Mouse (Mus musculus): ENCODE results near the gene Msh3. TPM values are rescaled to one million over a fixed set of nuclear protein-coding genes. Genes with fewer than 3 reads are reported as not detected.

Msh3 gene
- polyA plus RNA-seq (2015; fragmentation: Nextera tagmentation; extraction: Ambion mirVana): 11.1 and 20.8 TPM in 2 replicates

DNA sequence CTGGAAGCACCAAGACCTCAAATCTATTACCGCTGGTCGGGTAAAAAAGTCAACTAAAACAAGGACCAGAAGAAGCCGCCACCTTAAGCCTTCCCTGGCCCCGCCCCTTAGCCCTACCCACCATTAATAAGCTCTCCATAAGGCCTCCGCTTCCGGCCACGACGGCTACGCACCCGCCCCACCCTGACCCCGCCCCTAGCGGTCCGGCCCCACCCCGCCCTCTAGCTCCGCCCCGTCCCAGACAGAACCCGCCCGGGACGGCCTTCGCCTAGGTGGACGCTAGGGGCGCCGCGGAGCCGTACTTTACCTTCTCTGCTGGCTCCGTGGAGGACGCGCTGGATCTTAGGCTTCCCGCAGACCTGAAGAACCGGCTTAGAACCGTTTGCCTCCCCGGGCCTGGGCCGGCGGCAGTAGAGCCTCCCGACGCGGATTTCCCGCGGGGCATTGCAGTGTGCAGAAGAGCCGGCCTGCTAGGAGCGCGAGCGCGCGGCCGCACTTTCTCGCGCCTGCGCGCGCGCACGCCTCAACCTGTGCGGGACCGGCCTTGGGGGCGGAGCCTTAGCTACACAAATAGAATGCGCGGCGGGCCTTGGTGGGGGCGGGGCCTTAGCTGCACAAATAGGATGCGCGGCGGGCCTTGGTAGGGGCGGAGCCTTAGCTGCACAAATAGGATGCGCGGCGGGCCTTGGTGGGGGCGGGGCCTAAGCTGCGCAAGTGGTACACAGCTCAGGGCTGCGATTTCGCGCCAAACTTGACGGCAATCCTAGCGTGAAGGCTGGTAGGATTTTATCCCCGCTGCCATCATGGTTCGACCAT is at the start of gene Msh3, which contains the start of gene Dhfr:
Gene Msh3, minus strand, starts transcription at position 548 of the 816 bp plus-strand sequence.
Gene Dhfr, plus strand, starts transcription at position 271 of the 816 bp plus-strand sequence.

DNA sequence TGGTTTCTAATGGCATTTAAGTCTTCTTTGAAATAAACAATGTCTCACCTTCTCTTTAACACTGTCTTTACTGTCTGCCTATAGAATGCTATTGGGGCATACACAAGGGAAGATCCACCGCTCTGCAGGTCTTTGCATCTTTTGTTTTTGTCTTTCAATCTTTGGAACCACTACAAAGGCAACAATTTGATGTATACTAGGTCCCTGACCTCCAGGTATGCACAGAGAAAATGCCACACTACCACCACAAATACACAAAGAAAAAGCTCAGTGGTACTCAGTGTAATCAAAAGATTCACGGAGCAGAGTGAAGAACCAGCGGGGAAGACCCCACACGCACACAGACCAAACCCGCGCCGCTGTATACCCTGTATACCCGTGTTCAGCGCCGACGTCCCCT is 49.1 kb downstream of the Msh3 start, which contains the start of gene Gm20379:
Gene Gm20379, plus strand, starts transcription at position 301 of the 400 bp plus-strand sequence.

Other genes with a start within 250 kb of the Msh3 start
- gene Rasgrf2, start 223.3 kb downstream of the Msh3 start, polyA plus RNA-seq (2015; fragmentation: Nextera tagmentation; extraction: Ambion mirVana): 1.4 and 2.6 TPM in 2 replicates
- 0.47 and 0.95 TPM in 2 replicates for gene Gm20379, start 49.0 kb downstream of the Msh3 start, polyA plus RNA-seq (2015; fragmentation: Nextera tagmentation; extraction: Ambion mirVana)
- 10.2 and 12.1 TPM in 2 replicates for gene Dhfr, start 277 bp downstream of the Msh3 start, polyA plus RNA-seq (2015; fragmentation: Nextera tagmentation; extraction: Ambion mirVana)
- gene Ankrd34b, start 70.9 kb upstream of the Msh3 start, polyA plus RNA-seq (2015; fragmentation: Nextera tagmentation; extraction: Ambion mirVana): 0.23 and 0.25 TPM in 2 replicates
- 0.38 and 0.41 TPM in 2 replicates for gene Fam151b, start 129.0 kb upstream of the Msh3 start, polyA plus RNA-seq (2015; fragmentation: Nextera tagmentation; extraction: Ambion mirVana)
- gene Zfyve16, start 175.9 kb upstream of the Msh3 start, polyA plus RNA-seq (2015; fragmentation: Nextera tagmentation; extraction: Ambion mirVana): 4.2 and 5.6 TPM in 2 replicates
- gene Spz1, start 221.2 kb upstream of the Msh3 start, polyA plus RNA-seq (2015; fragmentation: Nextera tagmentation; extraction: Ambion mirVana): not detected in 2 replicates

Data from adrenal gland, postnatal 0 days (tissue).